Mouse (Mus musculus): ENCODE measurements around the gene Plcb1. TPM values are rescaled to one million over a fixed set of nuclear protein-coding genes. Genes with fewer than 3 reads are reported as not detected.
A peak's percentile ranks its signal among the peaks of the same experiment; 100 is the strongest.

Gene Plcb1
- total RNA-seq, 1 experiment, result 0.89 TPM

GRCm38 (mm10) chr2:135106649-135107048, 320.8 kb downstream of the Plcb1 start:
- Histone ChIP-seq H3K4me3 (ENCODE audit: insufficient read depth in 1 of 2, low read depth in 1 of 2, low read length in 2 of 2, poor library complexity in 1 of 2, severe bottlenecking in 1 of 2) (no peak overlapping the region), H3K4me1 (ENCODE audit: control insufficient read depth in 2 of 2, insufficient read depth in 2 of 2, low read length in 2 of 2, poor library complexity in 1 of 2) (no peaks in the 10 kb centered on the region), H3K36me3 (ENCODE audit: control insufficient read depth, insufficient read depth, low read length, poor library complexity, severe bottlenecking) (no peaks in the 10 kb centered on the region), H3K27ac (ENCODE audit: insufficient read depth, low read depth, low read length, poor library complexity, severe bottlenecking) (no peak overlapping the region), H3K9me3 (ENCODE audit: control insufficient read depth, insufficient read depth, low read depth, low read length) (no peaks in the 10 kb centered on the region), H3K9ac (ENCODE audit: insufficient read depth, low read depth, low read length, poor library complexity, severe bottlenecking) (no peak overlapping the region)
- TF ChIP-seq CHD2 (IDR thresholded peaks at IDR 0.05; ENCODE audit: low read depth, low read length), result no peak
- TF ChIP-seq ZNF384 (IDR thresholded peaks at IDR 0.05; ENCODE audit: low read depth, low read length), result no peak
- peak; percentile 96 for TF ChIP-seq MAFK (IDR thresholded peaks at IDR 0.05; ENCODE audit: insufficient read depth, low read depth, low read length)
- in situ Hi-C loops (cut with MboI; ENCODE audit: low sequenced_read_pairs in 2 of 2, unreplicated experiment in 2 of 2), result no loop called here
- no peak for DNase-seq (ENCODE audit: low read depth, low spot score)

GRCm38 (mm10) chr2:135108607-135109006, 322.7 kb downstream of the Plcb1 start:
- Histone ChIP-seq H3K36me3 (ENCODE audit: control insufficient read depth, insufficient read depth, low read length, poor library complexity, severe bottlenecking) (no peaks in the 10 kb centered on the region), H3K9ac (ENCODE audit: insufficient read depth, low read depth, low read length, poor library complexity, severe bottlenecking) (no peak overlapping the region), H3K9me3 (ENCODE audit: control insufficient read depth, insufficient read depth, low read depth, low read length) (no peaks in the 10 kb centered on the region), H3K4me1 (ENCODE audit: control insufficient read depth in 2 of 2, insufficient read depth in 2 of 2, low read length in 2 of 2, poor library complexity in 1 of 2) (no peaks in the 10 kb centered on the region), H3K4me3 (ENCODE audit: insufficient read depth in 1 of 2, low read depth in 1 of 2, low read length in 2 of 2, poor library complexity in 1 of 2, severe bottlenecking in 1 of 2) (no peak overlapping the region), H3K27ac (ENCODE audit: insufficient read depth, low read depth, low read length, poor library complexity, severe bottlenecking) (no peak overlapping the region)
- TF ChIP-seq CHD2 (IDR thresholded peaks at IDR 0.05; ENCODE audit: low read depth, low read length), result no peak
- TF ChIP-seq HCFC1 (IDR thresholded peaks at IDR 0.05; ENCODE audit: borderline replicate concordance, insufficient read depth, low read length), result no peak
- no peak for TF ChIP-seq ZNF384 (IDR thresholded peaks at IDR 0.05; ENCODE audit: low read depth, low read length)
- no peak for DNase-seq (ENCODE audit: low read depth, low spot score)
- in situ Hi-C loops (cut with MboI; ENCODE audit: low sequenced_read_pairs in 2 of 2, unreplicated experiment in 2 of 2), result no loop called here

- Histone ChIP-seq H3K27ac (ENCODE audit: insufficient read depth, low read depth, low read length, poor library complexity, severe bottlenecking) (no peak overlapping the region), H3K4me3 (ENCODE audit: insufficient read depth in 1 of 2, low read depth in 1 of 2, low read length in 2 of 2, poor library complexity in 1 of 2, severe bottlenecking in 1 of 2) (no peak overlapping the region), H3K36me3 (ENCODE audit: control insufficient read depth, insufficient read depth, low read length, poor library complexity, severe bottlenecking) (no peaks in the 10 kb centered on the region), H3K4me1 (ENCODE audit: control insufficient read depth in 2 of 2, insufficient read depth in 2 of 2, low read length in 2 of 2, poor library complexity in 1 of 2) (no peaks in the 10 kb centered on the region), H3K9me3 (ENCODE audit: control insufficient read depth, insufficient read depth, low read depth, low read length) (no peaks in the 10 kb centered on the region), H3K9ac (ENCODE audit: insufficient read depth, low read depth, low read length, poor library complexity, severe bottlenecking) (no peak overlapping the region)
- no peak for DNase-seq (ENCODE audit: low read depth, low spot score)
- TF ChIP-seq ZC3H11A (IDR thresholded peaks at IDR 0.05; ENCODE audit: borderline replicate concordance, low read depth, low read length) (no peak), MAFK (IDR thresholded peaks at IDR 0.05; ENCODE audit: insufficient read depth, low read depth, low read length) (no peak), ZNF384 (IDR thresholded peaks at IDR 0.05; ENCODE audit: low read depth, low read length) (no peak), HCFC1 (IDR thresholded peaks at IDR 0.05; ENCODE audit: borderline replicate concordance, insufficient read depth, low read length) (no peak), CHD2 (IDR thresholded peaks at IDR 0.05; ENCODE audit: low read depth, low read length) (no peak)
- in situ Hi-C loops (cut with MboI; ENCODE audit: low sequenced_read_pairs in 2 of 2, unreplicated experiment in 2 of 2), result no loop called here
Observed at GRCm38 (mm10) chr2:135114501-135115128, 328.7 kb downstream of the Plcb1 start.

- H3K4me3 ChIP-seq (ENCODE audit: insufficient read depth in 1 of 2, low read depth in 1 of 2, low read length in 2 of 2, poor library complexity in 1 of 2, severe bottlenecking in 1 of 2), result no peak overlapping the region
- H3K9me3 ChIP-seq (ENCODE audit: control insufficient read depth, insufficient read depth, low read depth, low read length), result no peaks in the 10 kb centered on the region
- no peaks in the 10 kb centered on the region for H3K36me3 ChIP-seq (ENCODE audit: control insufficient read depth, insufficient read depth, low read length, poor library complexity, severe bottlenecking)
- no peak for TF ChIP-seq ZC3H11A (IDR thresholded peaks at IDR 0.05; ENCODE audit: borderline replicate concordance, low read depth, low read length)
- no peak for TF ChIP-seq MAFK (IDR thresholded peaks at IDR 0.05; ENCODE audit: insufficient read depth, low read depth, low read length)
- TF ChIP-seq ZNF384 (IDR thresholded peaks at IDR 0.05; ENCODE audit: low read depth, low read length), result no peak
- TF ChIP-seq CHD2 (IDR thresholded peaks at IDR 0.05; ENCODE audit: low read depth, low read length), result no peak
- no peak for TF ChIP-seq HCFC1 (IDR thresholded peaks at IDR 0.05; ENCODE audit: borderline replicate concordance, insufficient read depth, low read length)
- no peak overlapping the region for H3K9ac ChIP-seq (ENCODE audit: insufficient read depth, low read depth, low read length, poor library complexity, severe bottlenecking)
- in situ Hi-C loops (cut with MboI; ENCODE audit: low sequenced_read_pairs in 2 of 2, unreplicated experiment in 2 of 2), result no loop called here
- no peaks in the 10 kb centered on the region for H3K4me1 ChIP-seq (ENCODE audit: control insufficient read depth in 2 of 2, insufficient read depth in 2 of 2, low read length in 2 of 2, poor library complexity in 1 of 2)
- no peak for DNase-seq (ENCODE audit: low read depth, low spot score)
- no peak overlapping the region for H3K27ac ChIP-seq (ENCODE audit: insufficient read depth, low read depth, low read length, poor library complexity, severe bottlenecking)
Observed at GRCm38 (mm10) chr2:135123057-135123456, 337.2 kb downstream of the Plcb1 start.
